Mouse (Mus musculus) spleen, postnatal 4 days (tissue): ENCODE results near the gene Map3k4.

Experiments used
- DNase-seq, 2 experiments: peaks; one replicate each; pipeline ENCODE4 v3.0.0; 2022; ENCODE audit warnings: low spot score in 2 of 2

Gene Map3k4

DNA sequence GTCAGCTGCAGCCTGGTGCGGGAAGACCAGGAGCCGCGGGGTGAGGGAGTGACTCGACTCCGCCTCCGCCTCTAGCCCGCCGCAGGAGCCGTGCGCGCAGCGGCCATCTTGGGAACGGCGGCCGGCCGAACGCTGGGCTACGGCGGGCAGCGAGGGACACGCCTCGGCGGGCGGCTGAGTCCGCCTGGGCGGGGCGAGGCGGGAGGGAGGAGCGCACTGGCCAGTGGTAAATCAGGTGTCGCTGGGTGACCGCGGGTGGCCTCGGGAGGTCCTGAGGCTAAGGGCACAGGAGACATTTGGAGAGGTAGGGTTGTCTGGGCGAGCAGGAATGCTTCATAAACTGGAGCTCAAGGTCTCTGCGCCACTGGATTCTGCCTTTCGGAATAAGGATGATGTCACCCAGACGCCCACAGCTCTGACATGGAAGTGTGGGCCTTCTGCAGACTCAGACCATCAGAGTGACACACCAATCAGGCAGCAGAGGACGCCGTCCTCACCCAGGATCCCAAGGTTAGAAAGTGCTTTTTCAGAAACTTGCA lies at the start of gene Map3k4:
Gene Map3k4 (minus strand): TSS at position 134 of the 539 bp plus-strand sequence.
- peak; percentile 92 to 98 for DNase-seq

DNA sequence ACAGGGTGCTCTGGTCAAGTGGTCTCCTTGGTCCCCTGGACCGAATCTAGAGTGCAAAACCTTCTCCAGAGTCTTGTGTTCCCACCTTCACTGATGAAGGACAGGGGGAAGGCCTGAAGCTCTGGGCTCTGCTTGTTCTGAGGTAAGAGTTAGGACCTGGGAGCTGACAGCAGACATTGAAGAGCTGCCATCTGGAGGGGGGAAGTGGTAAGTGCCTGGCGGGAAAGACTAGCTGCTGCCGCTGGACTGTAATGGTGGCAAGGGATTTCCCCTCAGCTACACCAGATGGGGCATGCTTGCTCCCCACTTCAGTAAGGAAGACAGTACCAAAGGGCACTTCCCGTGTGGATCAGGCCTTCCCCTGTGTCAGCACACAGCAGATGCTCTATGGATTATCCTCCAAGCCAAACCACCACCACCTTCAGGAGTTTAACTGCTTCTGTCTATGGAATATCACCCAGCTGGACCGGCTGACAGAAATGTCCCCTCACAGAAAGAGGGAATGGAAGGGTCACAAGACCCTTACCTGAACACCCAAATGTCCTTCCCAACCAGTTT lies 48.9 kb upstream of the Map3k4 start:
- DNase-seq = peak; percentile 40 to 68

- DNase-seq = no peak
Observed at GRCm38 (mm10) chr17:12364426-12364735, 45.8 kb upstream of the Map3k4 start.

- no peak for DNase-seq
Observed at GRCm38 (mm10) chr17:12363601-12364425, 45.2 kb upstream of the Map3k4 start.

DNA sequence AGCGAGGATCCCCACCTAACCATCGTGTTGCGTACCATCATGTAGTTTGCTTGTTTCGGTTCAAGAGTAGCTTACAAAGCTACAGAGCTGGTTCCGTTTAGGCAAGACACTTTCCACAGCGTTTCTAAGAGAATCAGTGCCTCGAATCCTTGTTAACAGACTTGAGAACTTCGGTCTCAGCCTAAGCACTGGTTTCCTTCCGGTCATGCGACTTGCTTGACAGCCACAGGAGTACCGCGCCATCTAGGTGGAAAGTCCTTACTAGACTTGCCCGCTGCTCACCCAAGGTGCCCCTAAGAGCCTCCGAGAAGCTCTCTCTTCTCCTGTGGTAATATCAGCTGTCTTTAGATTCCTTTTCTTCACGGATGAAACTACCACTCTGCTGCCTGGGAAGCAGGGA lies 41.3 kb upstream of the Map3k4 start:
- no peak for DNase-seq

DNA sequence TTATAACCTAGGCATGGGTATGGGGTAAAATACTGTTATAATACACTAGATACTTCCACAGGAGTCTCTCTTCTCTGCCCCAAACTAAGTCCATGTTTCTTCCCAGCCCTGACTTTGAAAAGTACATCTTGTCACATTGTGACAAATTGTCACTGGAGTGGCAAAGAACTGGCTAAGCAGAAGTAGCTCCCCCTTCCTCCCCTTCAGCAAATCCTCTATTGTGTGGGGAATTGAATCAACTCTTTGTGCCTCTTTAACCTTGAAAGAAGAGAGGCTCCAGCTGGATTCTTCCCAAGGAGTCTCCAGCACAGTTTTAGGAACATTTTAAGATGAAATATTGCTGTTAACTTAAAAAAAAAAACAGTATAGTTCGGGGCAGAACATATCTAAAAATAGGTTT lies 34.2 kb upstream of the Map3k4 start:
- DNase-seq = no peak

DNA sequence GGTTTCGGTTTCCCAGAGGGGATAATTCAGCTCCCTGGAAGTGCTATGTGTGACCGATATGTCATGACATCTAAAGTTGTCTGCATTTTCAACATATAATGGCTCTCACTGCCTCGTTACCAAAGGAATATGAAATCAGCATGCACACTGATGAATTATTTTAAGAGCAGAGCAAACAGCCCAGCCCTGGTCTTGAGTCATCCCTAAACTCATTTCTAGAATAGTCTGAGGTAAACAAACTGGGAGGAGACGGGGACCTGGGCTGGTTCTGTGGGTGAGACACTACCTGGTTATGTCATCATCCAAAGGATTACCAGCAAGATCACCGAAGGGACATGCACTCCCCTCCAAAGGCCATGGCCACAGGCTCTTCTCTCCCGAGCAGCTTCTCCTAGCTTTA lies 33.0 kb upstream of the Map3k4 start:
- DNase-seq = no peak

DNA sequence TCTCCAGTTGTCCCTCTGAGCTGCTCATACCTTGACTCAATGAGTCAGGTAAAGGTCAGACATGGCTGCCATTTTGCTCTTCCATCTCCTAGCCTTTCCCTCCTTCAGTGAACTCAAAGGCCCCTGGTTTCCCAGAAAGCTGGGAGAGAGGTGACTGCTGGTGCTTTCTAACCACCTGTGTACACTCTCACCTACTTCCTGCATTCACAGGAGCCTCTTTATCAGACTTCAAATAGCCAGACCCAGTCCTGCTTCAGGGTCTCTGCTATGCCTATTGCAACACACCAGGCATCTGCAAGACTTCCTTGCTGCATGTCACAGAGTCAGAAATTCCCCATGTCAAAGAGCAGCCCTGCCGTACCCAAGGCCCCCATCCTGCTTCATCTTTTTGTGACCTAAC lies 28.9 kb upstream of the Map3k4 start:
- no peak for DNase-seq

DNA sequence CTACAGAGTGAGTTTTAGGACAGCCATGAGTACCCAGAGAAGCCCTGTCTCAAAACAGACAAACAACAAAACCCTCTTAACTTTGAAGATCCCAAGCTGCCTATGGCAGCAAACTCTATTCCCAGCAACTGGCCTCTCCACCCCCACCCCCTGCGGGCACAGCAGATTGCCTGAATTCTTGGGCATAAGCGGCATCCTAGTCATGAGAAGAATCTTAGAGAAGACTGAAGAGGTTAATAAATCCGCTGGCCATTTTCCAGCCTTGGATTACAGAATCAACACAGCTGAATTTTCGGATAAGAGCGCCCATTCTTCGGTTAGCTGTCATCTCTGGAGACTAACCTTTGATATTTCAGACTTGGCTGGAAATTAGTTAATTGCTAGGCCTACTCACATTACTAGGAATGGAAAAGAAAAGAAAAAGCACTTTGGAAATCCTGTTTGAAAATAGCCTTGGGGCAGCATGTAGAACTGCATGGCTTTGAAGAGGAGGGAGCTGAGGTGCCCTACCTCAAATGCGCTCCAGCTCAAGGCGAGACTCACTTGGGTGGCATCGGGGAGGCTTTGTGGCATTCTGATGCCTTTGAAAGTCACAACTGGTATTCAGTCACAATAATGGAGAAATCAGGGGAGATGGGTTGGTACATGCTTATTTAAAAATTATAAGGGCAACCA lies 25.2 kb upstream of the Map3k4 start:
- DNase-seq = no peak

DNA sequence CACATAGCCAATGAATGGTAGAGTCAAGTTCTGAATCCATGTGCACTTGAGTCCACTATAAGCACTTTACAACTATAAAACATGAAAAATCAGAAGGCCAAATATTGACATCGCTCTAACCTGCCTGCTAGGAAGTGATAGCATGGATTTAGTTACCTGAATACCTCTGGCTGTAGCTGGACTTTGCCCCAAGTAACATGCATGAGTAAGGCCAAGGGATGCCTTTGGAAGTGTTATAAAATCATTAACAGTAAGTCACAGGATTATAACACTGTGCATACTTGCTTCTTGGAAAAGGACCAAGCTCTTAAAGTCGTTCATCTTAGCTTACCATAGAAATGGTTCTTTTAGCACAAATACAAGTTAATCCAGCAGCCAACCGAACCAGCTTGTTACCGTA lies 18.6 kb upstream of the Map3k4 start:
- no peak for DNase-seq

DNA sequence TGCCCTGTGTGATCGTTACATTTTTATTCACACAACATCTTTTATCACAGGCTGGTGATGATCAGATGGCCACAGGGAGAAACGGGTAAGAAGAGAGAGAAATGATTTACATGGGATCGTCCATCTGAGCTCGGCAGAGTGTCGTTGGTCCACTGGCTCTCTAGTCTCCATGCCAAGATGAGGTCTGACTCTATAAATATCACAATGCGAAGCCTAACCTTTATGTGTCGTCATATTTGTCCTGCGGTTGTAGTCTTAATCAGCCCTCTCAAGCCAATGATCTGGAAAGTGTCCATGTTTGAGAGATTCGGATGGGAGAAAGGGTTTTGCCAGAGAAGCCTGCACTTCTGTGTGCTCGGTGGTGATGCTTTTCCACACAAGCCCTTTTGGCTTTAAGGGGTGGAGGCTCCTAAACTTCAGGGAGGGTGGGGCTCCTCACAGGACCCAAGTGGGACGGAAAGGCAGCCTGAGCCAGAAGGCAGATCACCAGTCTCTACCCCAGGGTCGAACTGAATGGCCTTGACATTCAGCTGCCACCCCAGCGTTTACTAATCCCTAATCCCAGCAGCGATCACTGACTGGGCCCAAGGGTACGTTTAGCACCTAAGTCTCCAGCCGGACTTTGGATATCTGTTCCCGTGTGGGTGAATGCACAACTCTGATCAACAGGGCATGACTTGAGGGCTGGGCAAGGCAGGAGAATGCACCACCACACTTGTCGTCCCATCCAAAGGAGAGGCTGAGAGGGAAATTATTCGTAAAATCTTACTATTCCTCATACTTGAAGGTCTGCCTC lies 17.7 kb upstream of the Map3k4 start:
- no peak for DNase-seq

DNA sequence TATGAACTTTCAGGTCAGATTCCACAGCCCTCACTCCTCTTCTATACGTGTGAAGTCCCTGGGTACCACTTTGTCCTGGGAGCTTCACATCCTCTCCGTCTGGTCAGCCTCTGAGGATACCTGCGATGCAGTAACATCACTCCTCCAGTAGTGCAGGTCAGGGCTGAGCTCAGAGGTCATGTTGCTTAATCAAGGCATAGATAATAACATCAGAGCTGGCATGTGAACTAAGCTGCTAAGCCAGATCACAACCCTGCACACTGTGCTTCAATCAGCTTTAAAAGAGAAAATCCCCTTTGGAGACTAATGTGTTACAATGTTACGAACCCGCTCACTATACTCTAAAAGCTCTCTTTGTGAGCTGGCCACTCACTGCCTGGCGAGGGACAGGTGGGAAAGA lies 16.5 kb upstream of the Map3k4 start:
- DNase-seq = no peak

GRCm38 (mm10) chr17:12327847-12328518 lies 9.4 kb upstream of the Map3k4 start:
- no peak for DNase-seq

- no peak for DNase-seq
Observed at GRCm38 (mm10) chr17:12319786-12320185, 1.2 kb upstream of the Map3k4 start.

DNA sequence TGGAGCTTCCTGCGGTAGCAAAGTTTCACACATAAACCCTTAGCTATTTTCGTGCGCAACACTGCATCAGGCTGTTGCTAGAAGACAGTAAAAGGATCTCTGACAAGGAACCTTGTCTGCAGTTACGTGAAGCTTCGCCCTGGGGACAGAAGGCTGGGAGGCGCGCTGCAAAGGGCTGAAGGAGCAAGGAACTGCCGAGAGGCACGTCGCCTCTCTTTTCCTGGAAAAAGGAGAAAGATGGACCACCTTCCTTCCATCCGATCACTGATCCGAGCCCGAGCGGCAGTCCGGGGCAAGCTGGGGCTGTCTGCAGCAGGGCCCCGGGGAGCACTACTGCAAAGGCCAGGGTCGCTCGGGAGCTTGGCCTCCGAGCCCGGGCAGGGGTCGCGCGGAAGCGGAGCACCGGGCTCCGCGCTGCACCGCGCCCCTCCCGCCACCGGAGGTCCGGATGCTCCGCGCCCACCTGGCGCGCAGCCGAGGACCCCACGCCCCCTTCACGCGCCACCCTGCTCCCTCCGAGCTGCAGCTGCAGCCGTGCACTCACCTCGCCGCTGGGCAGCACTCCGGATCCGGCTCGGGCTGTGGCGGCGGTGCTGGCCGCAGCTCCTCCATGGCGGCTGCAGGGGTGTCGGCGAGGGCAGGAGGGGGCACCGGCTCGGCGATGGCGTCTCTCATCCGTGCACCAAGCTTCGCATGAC lies 493 bp downstream of the Map3k4 start:
- peak in 1 of 2 experiments; percentile 22 for DNase-seq

DNA sequence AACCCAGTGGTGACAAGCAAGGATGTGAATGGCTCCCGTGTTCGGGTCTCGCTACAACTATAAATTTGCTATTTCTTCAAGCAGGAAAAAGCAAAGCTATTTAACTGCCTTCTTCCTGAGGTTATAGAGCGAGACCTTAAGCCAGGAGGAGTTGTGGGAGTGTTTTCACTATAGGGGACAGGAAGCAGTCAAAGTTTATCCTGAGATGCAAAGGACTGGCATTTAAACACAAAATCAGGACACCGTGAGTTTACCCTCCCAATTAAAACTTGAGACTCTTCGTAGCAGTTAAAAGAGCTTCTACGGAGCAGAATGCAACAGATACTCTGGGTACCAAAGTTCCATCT lies 1.0 kb downstream of the Map3k4 start:
- DNase-seq = no peak

GRCm38 (mm10) chr17:12316251-12316650 lies 2.3 kb downstream of the Map3k4 start:
- no peak for DNase-seq

GRCm38 (mm10) chr17:12312248-12312647 lies 6.3 kb downstream of the Map3k4 start:
- DNase-seq = no peak

- no peak for DNase-seq
Observed at GRCm38 (mm10) chr17:12309493-12309892, 9.1 kb downstream of the Map3k4 start.

DNA sequence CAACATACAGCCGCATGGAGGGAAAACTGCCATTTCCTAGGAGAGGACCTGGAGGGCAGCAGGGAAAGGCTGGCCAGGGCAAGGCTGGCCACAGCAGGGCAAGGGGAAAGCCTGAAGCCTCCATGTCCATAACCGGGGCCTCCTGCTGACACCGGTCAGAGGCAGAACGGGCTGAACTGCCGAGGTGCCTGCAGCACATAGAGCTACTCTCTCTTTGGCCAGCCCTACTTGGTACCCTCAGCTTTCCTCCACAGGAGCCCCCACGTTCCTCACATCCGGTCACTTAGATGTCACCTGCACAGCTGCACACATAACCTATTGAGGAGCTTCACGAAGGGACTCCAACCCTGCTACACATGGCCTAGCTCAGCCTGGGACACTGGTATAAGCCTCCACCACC lies 9.5 kb downstream of the Map3k4 start:
- no peak for DNase-seq
